Mouse (Mus musculus) limb, embryonic 14.5 days (tissue): ENCODE measurements around the gene Hnrnph2. TPM values are rescaled to one million over a fixed set of nuclear protein-coding genes. Genes with fewer than 3 reads are reported as not detected.
A peak's percentile ranks its signal among the peaks of the same experiment; 100 is the strongest.

Source experiments
- ATAC-seq: fragments of 200-750 bp; cut with Nextera tagmentation; 2 replicates; pipeline ENCODE4 v1.8.0; 2017; ENCODE audit warnings: low read depth, moderate number of reproducible peaks, moderate TSS enrichment; ENCODE audit not compliant: low FRiP score
- DNase-seq: peaks from one replicate; pipeline ENCODE4 v3.0.0-alpha.2; 2015; ENCODE audit warnings: low spot score
- H3K27ac ChIP-seq: fragments of 300-500 bp; sonication (generic); replicated peaks from 2 replicates; pipeline ENCODE4 v1.5.1; 2014; ENCODE audit warnings: low read depth, mild to moderate bottlenecking, low read length, moderate library complexity, mixed read lengths
- H3K27me3 ChIP-seq: fragments of 300-500 bp; sonication (generic); 2 replicates; pipeline ENCODE4 v1.6.1; 2014; ENCODE audit warnings: low read length, mixed read lengths; ENCODE audit not compliant: control insufficient read depth, insufficient read depth
- H3K36me3 ChIP-seq: fragments of 300-500 bp; sonication (generic); 2 replicates; pipeline ENCODE4 v1.6.1; 2014; ENCODE audit warnings: mild to moderate bottlenecking, low read length, moderate library complexity, mixed read lengths; ENCODE audit not compliant: control insufficient read depth, insufficient read depth
- H3K4me1 ChIP-seq: fragments of 300-500 bp; sonication (generic); 2 replicates; pipeline ENCODE4 v1.6.1; 2014; ENCODE audit warnings: antibody characterized with exemption, low read length, mixed read lengths; ENCODE audit not compliant: control insufficient read depth, insufficient read depth
- H3K4me2 ChIP-seq: fragments of 300-500 bp; sonication (generic); replicated peaks from 2 replicates; pipeline ENCODE4 v1.6.1; 2014; ENCODE audit warnings: low read depth, mild to moderate bottlenecking, low read length, moderate library complexity; ENCODE audit not compliant: severe bottlenecking
- H3K4me3 ChIP-seq: fragments of 300-500 bp; sonication (generic); replicated peaks from 2 replicates; pipeline ENCODE4 v1.5.1; 2014; ENCODE audit warnings: low read length
- H3K9ac ChIP-seq: fragments of 300-500 bp; sonication (generic); 2 replicates; pipeline ENCODE4 v1.6.1; 2014; ENCODE audit warnings: mild to moderate bottlenecking, low read depth, low read length, moderate library complexity; ENCODE audit not compliant: severe bottlenecking
- H3K9me3 ChIP-seq: fragments of 300-500 bp; sonication (generic); 2 replicates; pipeline ENCODE4 v1.6.1; 2016; ENCODE audit warnings: low read length; ENCODE audit not compliant: control insufficient read depth
- POLR2A ChIP-seq: fragments of 200-500 bp; IDR thresholded peaks from 2 replicates; pipeline ENCODE4 v1.8.0; 2012; ENCODE audit warnings: inconsistent platforms, mild to moderate bottlenecking, moderate library complexity, borderline replicate concordance; ENCODE audit not compliant: insufficient read depth, insufficient read length; ENCODE audit errors: extremely low read depth
- WGBS: fragments of 180-500 bp; shearing (Covaris S2); extraction: QIAGEN DNeasy Blood & Tissue Kit; methylation state at CpG from one replicate; pipeline ENCODE4 v1.1.7; 2014; 5-methylcytosine and 5-hydroxymethylcytosine counted together
- polyA plus RNA-seq, 2 experiments: library from polyadenylated mRNA; depleted of rRNA in 1 of 2; stranded (reverse) in 1 of 2; unstranded in 1 of 2; fragments of >200 nt; fragmentation: Nextera tagmentation in 1 of 2; extraction: Ambion mirVana in 1 of 2; gene quantifications; 2 replicates each; pipeline versions ENCODE4 v1.2.1 to v1.2.3; 2012 to 2014

Gene Hnrnph2
- polyA plus RNA-seq, 2 experiments = 87.2 to 91.5 TPM

DNA sequence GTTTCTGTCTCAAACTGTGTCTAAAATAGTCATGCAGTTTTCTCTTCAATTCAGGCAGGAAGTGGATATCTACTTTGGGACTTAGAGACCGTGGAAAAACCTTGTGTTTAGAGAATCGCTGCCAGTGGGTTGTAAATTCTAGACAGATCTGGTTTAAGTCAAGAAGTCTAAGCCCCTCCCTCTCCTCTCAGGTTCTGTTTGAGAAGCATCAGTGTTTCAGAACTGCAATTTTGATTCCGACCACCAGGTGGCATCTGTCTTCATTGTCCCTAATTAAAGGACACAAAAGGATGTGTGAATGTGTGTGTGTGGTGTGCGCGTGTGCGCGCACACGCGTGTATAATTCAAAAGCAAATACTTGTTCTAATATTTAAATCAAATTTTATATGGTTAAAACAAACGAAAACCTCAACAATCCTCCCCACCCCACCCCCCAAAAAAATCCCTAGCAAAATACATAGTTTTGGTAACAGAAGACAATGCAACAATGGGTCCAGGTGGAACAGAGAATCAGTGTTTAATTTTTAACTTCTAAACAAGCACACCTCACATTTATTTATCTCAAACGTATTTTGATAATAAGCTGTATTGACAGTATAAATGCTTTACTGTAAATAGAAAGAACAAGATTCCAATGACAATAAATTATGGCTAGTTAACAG, 47.2 kb downstream of the Hnrnph2 start:
- no peak overlapping the region for H3K27ac ChIP-seq
- peak; percentile 95 for DNase-seq
- no peaks in the 10 kb centered on the region for H3K27me3 ChIP-seq
- no peak for TF ChIP-seq POLR2A
- 21% methylated on average over 11 of the region's 11 CpGs for WGBS
- H3K9me3 ChIP-seq = no peaks in the 10 kb centered on the region
- no peaks in the 10 kb centered on the region for H3K4me1 ChIP-seq
- H3K9ac ChIP-seq = no peak overlapping the region
- no peak overlapping the region for H3K4me2 ChIP-seq
- no peak overlapping the region for H3K4me3 ChIP-seq
- ATAC-seq = peak; percentile 87
- no peaks in the 10 kb centered on the region for H3K36me3 ChIP-seq

DNA sequence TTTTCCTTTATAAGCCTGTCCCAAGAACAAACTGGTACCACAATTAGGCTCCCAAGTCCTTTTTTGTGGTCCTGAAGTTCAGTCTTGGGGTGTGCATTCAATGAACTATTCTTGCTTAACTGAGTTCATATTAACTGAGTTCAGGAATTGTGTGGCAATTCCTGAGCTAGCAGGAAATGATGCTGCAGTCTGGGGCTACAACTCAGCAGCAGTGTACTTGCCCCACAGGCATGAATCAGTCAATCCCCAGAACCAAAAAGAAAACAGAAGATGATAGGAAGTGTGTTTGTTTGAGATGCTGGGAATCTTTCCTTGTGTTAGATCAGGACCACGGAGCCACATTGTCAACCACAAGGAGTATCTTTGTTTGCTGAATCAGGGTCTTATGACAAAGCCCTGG, 51.1 kb downstream of the Hnrnph2 start:
- 88% methylated on average over 1 of the region's 1 CpGs for WGBS
- Histone ChIP-seq H3K4me1 (no peaks in the 10 kb centered on the region), H3K9ac (no peak overlapping the region), H3K9me3 (no peaks in the 10 kb centered on the region), H3K36me3 (no peaks in the 10 kb centered on the region), H3K4me3 (no peak overlapping the region), H3K27ac (no peak overlapping the region), H3K4me2 (no peak overlapping the region), H3K27me3 (no peaks in the 10 kb centered on the region)
- TF ChIP-seq POLR2A = no peak
- ATAC-seq (no peak), DNase-seq (no peak)

Other genes starting within 250 kb of the Hnrnph2 start
- gene Drp2, start 196.6 kb upstream of the Hnrnph2 start, polyA plus RNA-seq (2012; rRNA removed) = 11.3 and 12.8 TPM in 2 replicates
- gene Drp2, start 196.6 kb upstream of the Hnrnph2 start, polyA plus RNA-seq (2014; fragmentation: Nextera tagmentation; extraction: Ambion mirVana) = 3.2 and 3.6 TPM in 2 replicates
- gene Taf7l, start 124.7 kb upstream of the Hnrnph2 start, polyA plus RNA-seq (2012; rRNA removed) = 0.28 and 0.49 TPM in 2 replicates
- gene Taf7l, start 124.7 kb upstream of the Hnrnph2 start, polyA plus RNA-seq (2014; fragmentation: Nextera tagmentation; extraction: Ambion mirVana) = 0.84 and 0.94 TPM in 2 replicates
- 11.7 and 16.2 TPM in 2 replicates for gene Timm8a1, start 59.3 kb upstream of the Hnrnph2 start, polyA plus RNA-seq (2012; rRNA removed)
- 66.2 and 67.1 TPM in 2 replicates for gene Timm8a1, start 59.3 kb upstream of the Hnrnph2 start, polyA plus RNA-seq (2014; fragmentation: Nextera tagmentation; extraction: Ambion mirVana)
- gene Btk, start 17.6 kb upstream of the Hnrnph2 start, polyA plus RNA-seq (2012; rRNA removed) = 1.5 and 2.3 TPM in 2 replicates
- 1.8 and 1.9 TPM in 2 replicates for gene Btk, start 17.6 kb upstream of the Hnrnph2 start, polyA plus RNA-seq (2014; fragmentation: Nextera tagmentation; extraction: Ambion mirVana)
- gene Rpl36a, start 15.5 kb upstream of the Hnrnph2 start, polyA plus RNA-seq (2012; rRNA removed) = 891 and 1,926 TPM in 2 replicates
- 471 and 533 TPM in 2 replicates for gene Rpl36a, start 15.5 kb upstream of the Hnrnph2 start, polyA plus RNA-seq (2014; fragmentation: Nextera tagmentation; extraction: Ambion mirVana)
- 3.1 and 3.8 TPM in 2 replicates for gene Gla, start 54 bp upstream of the Hnrnph2 start, polyA plus RNA-seq (2012; rRNA removed)
- gene Gla, start 54 bp upstream of the Hnrnph2 start, polyA plus RNA-seq (2014; fragmentation: Nextera tagmentation; extraction: Ambion mirVana) = 2.7 and 4.9 TPM in 2 replicates
- gene Armcx4, start 85.3 kb downstream of the Hnrnph2 start, polyA plus RNA-seq (2012; rRNA removed) = 22.3 and 30.9 TPM in 2 replicates
- 7.1 TPM in 2 replicates for gene Armcx4, start 85.3 kb downstream of the Hnrnph2 start, polyA plus RNA-seq (2014; fragmentation: Nextera tagmentation; extraction: Ambion mirVana)
- 44.7 and 74.6 TPM in 2 replicates for gene Armcx1, start 116.8 kb downstream of the Hnrnph2 start, polyA plus RNA-seq (2012; rRNA removed)
- 50.3 and 55.5 TPM in 2 replicates for gene Armcx1, start 116.8 kb downstream of the Hnrnph2 start, polyA plus RNA-seq (2014; fragmentation: Nextera tagmentation; extraction: Ambion mirVana)
- gene Armcx6, start 150.2 kb downstream of the Hnrnph2 start, polyA plus RNA-seq (2012; rRNA removed) = 35.4 and 49.3 TPM in 2 replicates
- 34.5 and 37.8 TPM in 2 replicates for gene Armcx6, start 150.2 kb downstream of the Hnrnph2 start, polyA plus RNA-seq (2014; fragmentation: Nextera tagmentation; extraction: Ambion mirVana)
- 56.8 and 70.2 TPM in 2 replicates for gene Armcx3, start 155.4 kb downstream of the Hnrnph2 start, polyA plus RNA-seq (2012; rRNA removed)
- gene Armcx3, start 155.4 kb downstream of the Hnrnph2 start, polyA plus RNA-seq (2014; fragmentation: Nextera tagmentation; extraction: Ambion mirVana) = 89.1 and 93.9 TPM in 2 replicates
- gene Armcx2, start 208.0 kb downstream of the Hnrnph2 start, polyA plus RNA-seq (2012; rRNA removed) = 92.5 and 93.3 TPM in 2 replicates
- 83.8 and 86.0 TPM in 2 replicates for gene Armcx2, start 208.0 kb downstream of the Hnrnph2 start, polyA plus RNA-seq (2014; fragmentation: Nextera tagmentation; extraction: Ambion mirVana)